Mouse (Mus musculus): ENCODE results near the gene Elovl5. TPM values are rescaled to one million over a fixed set of nuclear protein-coding genes. Genes with fewer than 3 reads are reported as not detected.

The Elovl5 gene
- polyA plus RNA-seq (2012; rRNA removed) (59.1 and 83.9 TPM in 2 replicates), polyA plus RNA-seq (2014; fragmentation: Nextera tagmentation; extraction: Ambion mirVana) (72.7 and 76.6 TPM in 2 replicates)

GRCm38 (mm10) chr9:77917074-77917621, at the start of gene Elovl5:
Gene Elovl5 (plus strand): TSS chr9:77917364.
- H3K9me3 ChIP-seq (ENCODE audit: control insufficient read depth, low read length): no peaks in the 10 kb centered on the region
- 0 out of 2 replicates have a peak, but pooled peaks have one; percentile 20 for TF ChIP-seq POLR2A (IDR thresholded peaks at IDR 0.05; ENCODE audit: borderline replicate concordance, extremely low read depth, insufficient read depth, insufficient read length)

GRCm38 (mm10) chr9:77891501-77891900, 25.7 kb upstream of the Elovl5 start:
- H3K4me2 ChIP-seq (replicated peaks; ENCODE audit: low read depth, low read length, severe bottlenecking): no peak overlapping the region
- H3K4me1 ChIP-seq (ENCODE audit: control insufficient read depth, insufficient read depth, low read length): no peaks in the 10 kb centered on the region; the same call in 1 of the 2 replicates
- WGBS: 39% methylated on average over 4 of the region's 4 CpGs
- H3K27me3 ChIP-seq (ENCODE audit: control insufficient read depth, insufficient read depth, low read length): no peaks in the 10 kb centered on the region
- H3K27ac ChIP-seq (replicated peaks; ENCODE audit: low read depth, low read length): no peak overlapping the region
- no peaks in the 10 kb centered on the region for H3K9me3 ChIP-seq (ENCODE audit: control insufficient read depth, low read length)
- TF ChIP-seq POLR2A (IDR thresholded peaks at IDR 0.05; ENCODE audit: borderline replicate concordance, extremely low read depth, insufficient read depth, insufficient read length): no peak
- ATAC-seq (ENCODE audit: low FRiP score, low read depth) (no peak), DNase-seq (ENCODE audit: low spot score) (no peak)
- H3K4me3 ChIP-seq (replicated peaks; ENCODE audit: low read length): no peak overlapping the region
- no peaks in the 10 kb centered on the region for H3K36me3 ChIP-seq (ENCODE audit: control insufficient read depth, insufficient read depth, low read length)
- no peak overlapping the region for H3K9ac ChIP-seq (ENCODE audit: low read depth, low read length, severe bottlenecking)

More at GRCm38 (mm10) chr9:77917074-77917621, at the start of gene Elovl5:
- Histone ChIP-seq H3K4me1 (ENCODE audit: control insufficient read depth, insufficient read depth, low read length) (peaks cover 11% of the 10 kb centered on the region), H3K36me3 (ENCODE audit: control insufficient read depth, insufficient read depth, low read length) (no peaks in the 10 kb centered on the region), H3K4me2 (replicated peaks; ENCODE audit: low read depth, low read length, severe bottlenecking) (peak within 1 kb of the TSS; percentile 77), H3K4me3 (replicated peaks; ENCODE audit: low read length) (peak within 1 kb of the TSS; percentile 86), H3K27me3 (ENCODE audit: control insufficient read depth, insufficient read depth, low read length) (no peaks in the 10 kb centered on the region), H3K27ac (replicated peaks; ENCODE audit: low read depth, low read length) (peak within 1 kb of the TSS; percentile 81), H3K9ac (ENCODE audit: low read depth, low read length, severe bottlenecking) (peak within 1 kb of the TSS; percentile 82)
- WGBS: under 1% methylated on average over 41 of the region's 42 CpGs
- ATAC-seq (ENCODE audit: low FRiP score, low read depth) (peak; percentile 94), DNase-seq (ENCODE audit: low spot score) (peak; percentile 96)

- no peaks in the 10 kb centered on the region for H3K36me3 ChIP-seq (ENCODE audit: control insufficient read depth, insufficient read depth, low read length)
- H3K27ac ChIP-seq (replicated peaks; ENCODE audit: low read depth, low read length): no peak overlapping the region
- TF ChIP-seq POLR2A (IDR thresholded peaks at IDR 0.05; ENCODE audit: borderline replicate concordance, extremely low read depth, insufficient read depth, insufficient read length): no peak
- no peaks in the 10 kb centered on the region for H3K9me3 ChIP-seq (ENCODE audit: control insufficient read depth, low read length)
- DNase-seq (ENCODE audit: low spot score): no peak
- H3K27me3 ChIP-seq (ENCODE audit: control insufficient read depth, insufficient read depth, low read length): no peaks in the 10 kb centered on the region
- 67% methylated on average over 7 of the region's 7 CpGs for WGBS
- no peak overlapping the region for H3K4me3 ChIP-seq (replicated peaks; ENCODE audit: low read length)
- H3K9ac ChIP-seq (ENCODE audit: low read depth, low read length, severe bottlenecking): no peak overlapping the region
- H3K4me2 ChIP-seq (replicated peaks; ENCODE audit: low read depth, low read length, severe bottlenecking): no peak overlapping the region
- no peak for ATAC-seq (ENCODE audit: low FRiP score, low read depth)
- no peaks in the 10 kb centered on the region for H3K4me1 ChIP-seq (ENCODE audit: control insufficient read depth, insufficient read depth, low read length)
Measured at GRCm38 (mm10) chr9:77898551-77898950, 18.6 kb upstream of the Elovl5 start.

GRCm38 (mm10) chr9:77904133-77904532, 13.0 kb upstream of the Elovl5 start:
- WGBS: 93% methylated on average over 2 of the region's 2 CpGs

GRCm38 (mm10) chr9:77909572-77910269, 7.4 kb upstream of the Elovl5 start:
- Histone ChIP-seq H3K27me3 (ENCODE audit: control insufficient read depth, insufficient read depth, low read length) (no peaks in the 10 kb centered on the region), H3K4me2 (replicated peaks; ENCODE audit: low read depth, low read length, severe bottlenecking) (peak overlapping the region; percentile 58), H3K36me3 (ENCODE audit: control insufficient read depth, insufficient read depth, low read length) (no peaks in the 10 kb centered on the region), H3K27ac (replicated peaks; ENCODE audit: low read depth, low read length) (peak overlapping the region; percentile 94), H3K9me3 (ENCODE audit: control insufficient read depth, low read length) (no peaks in the 10 kb centered on the region), H3K4me1 (ENCODE audit: control insufficient read depth, insufficient read depth, low read length) (peaks cover 11% of the 10 kb centered on the region), H3K4me3 (replicated peaks; ENCODE audit: low read length) (peak overlapping the region; percentile 67), H3K9ac (ENCODE audit: low read depth, low read length, severe bottlenecking) (peak overlapping the region; percentile 79)
- 22% methylated on average over 10 of the region's 10 CpGs for WGBS
- DNase-seq (ENCODE audit: low spot score) (peak; percentile 12), ATAC-seq (ENCODE audit: low FRiP score, low read depth) (no peak)
- no peak for TF ChIP-seq POLR2A (IDR thresholded peaks at IDR 0.05; ENCODE audit: borderline replicate concordance, extremely low read depth, insufficient read depth, insufficient read length)

More at GRCm38 (mm10) chr9:77904133-77904532, 13.0 kb upstream of the Elovl5 start:
- no peak for TF ChIP-seq POLR2A (IDR thresholded peaks at IDR 0.05; ENCODE audit: borderline replicate concordance, extremely low read depth, insufficient read depth, insufficient read length)
- no peaks in the 10 kb centered on the region for H3K27me3 ChIP-seq (ENCODE audit: control insufficient read depth, insufficient read depth, low read length)
- no peak overlapping the region for H3K27ac ChIP-seq (replicated peaks; ENCODE audit: low read depth, low read length)
- H3K36me3 ChIP-seq (ENCODE audit: control insufficient read depth, insufficient read depth, low read length): no peaks in the 10 kb centered on the region
- no peak overlapping the region for H3K4me3 ChIP-seq (replicated peaks; ENCODE audit: low read length)
- no peaks in the 10 kb centered on the region for H3K4me1 ChIP-seq (ENCODE audit: control insufficient read depth, insufficient read depth, low read length)
- no peaks in the 10 kb centered on the region for H3K9me3 ChIP-seq (ENCODE audit: control insufficient read depth, low read length)
- H3K9ac ChIP-seq (ENCODE audit: low read depth, low read length, severe bottlenecking): no peak overlapping the region
- no peak for DNase-seq (ENCODE audit: low spot score)
- no peak overlapping the region for H3K4me2 ChIP-seq (replicated peaks; ENCODE audit: low read depth, low read length, severe bottlenecking)
- ATAC-seq (ENCODE audit: low FRiP score, low read depth): no peak
